Comparison of ENCODE assay signal across 23 mouse cellular contexts in the genomic region with DNA sequence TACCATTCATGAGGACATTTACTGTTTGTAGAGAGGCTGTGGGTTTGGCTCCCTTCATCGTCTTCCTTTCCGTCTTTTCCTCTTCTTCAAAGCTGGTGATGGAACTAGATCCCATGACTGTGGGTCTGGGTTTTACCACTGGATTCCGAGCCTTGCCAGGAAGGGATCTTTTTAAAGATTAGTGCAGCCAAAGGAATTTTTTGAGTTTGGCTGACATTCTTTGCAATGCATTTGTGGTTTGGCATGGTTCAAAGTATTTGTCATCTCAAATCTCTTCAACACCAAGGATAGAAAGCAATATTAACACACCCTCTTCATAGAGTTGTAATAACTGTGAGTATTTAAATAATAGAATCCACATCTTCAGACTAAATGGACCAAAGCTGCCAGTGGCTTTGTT. TPM values are rescaled to one million over a fixed set of nuclear protein-coding genes. Genes with fewer than 3 reads are reported as not detected.
A peak's percentile ranks its signal among the peaks of the same experiment; 100 is the strongest.
DNase-seq lines count a peak whose midpoint lies in the region; ATAC-seq and TF ChIP-seq lines count a peak whose summit lies in the region.
"Had no signal": no experiment of that assay in that cellular context is flagged by ENCODE, and none has a peak within 500 bp of the region (broad histone marks: within the 10 kb centered on the region; RNA-seq: fewer than 3 reads in every experiment).

No protein-coding gene starts in this region.

- peaks cover 4% of the 10 kb centered on the region for H3K79me3 ChIP-seq in C2C12 (ENCODE audit: low read depth)

- WGBS in lung, embryonic 14.5 days, result 58% methylated on average over 3 of the region's 3 CpGs

- TF ChIP-seq CTCF in lung, embryonic 14.5 days (IDR thresholded peaks at IDR 0.05; ENCODE audit: low read depth), result no peak
- TF ChIP-seq CTCF in C2C12 (IDR thresholded peaks at IDR 0.05; ENCODE audit: control insufficient read depth, insufficient read depth, insufficient read length) (no peak), Patski (IDR thresholded peaks at IDR 0.05) (no peak)

- DNase-seq in lung, embryonic 14.5 days, result peak; percentile 51
- no peak for DNase-seq in lung, postnatal 4 days
- no peak for DNase-seq in Patski (ENCODE audit: low read depth, low spot score)
- DNase-seq in lung, postnatal 36 days, result peak; percentile 25
- no peak for DNase-seq in gastrocnemius, postnatal 4 days (ENCODE audit: low spot score in 2 of 2)
- DNase-seq in layer of hippocampus, adult 11-12 months (ENCODE audit: low spot score), result no peak
- DNase-seq: adrenal gland, postnatal 10 days; cerebellum, adult 11-12 months; cerebellum, adult 9-11 months; cerebellum, postnatal 36 days; gastrocnemius, postnatal 36 days; heart, adult 2 months; heart, postnatal 14 days had no signal

- H3K9me3 ChIP-seq in lung, embryonic 14.5 days (ENCODE audit: low read depth, low read length), result no peaks in the 10 kb centered on the region
- H3K9me3 ChIP-seq: forebrain, embryonic 10.5 days; heart, embryonic 15.5 days; hindbrain, embryonic 13.5 days had no signal

- H3K9ac ChIP-seq in lung, embryonic 14.5 days, result no peak overlapping the region
- H3K9ac ChIP-seq: heart, embryonic 15.5 days; hindbrain, embryonic 13.5 days had no signal

- no peaks in the 10 kb centered on the region for H3K36me3 ChIP-seq in lung, embryonic 14.5 days (ENCODE audit: insufficient read depth)
- no peaks in the 10 kb centered on the region for H3K36me3 ChIP-seq in C2C12 (ENCODE audit: control insufficient read depth, insufficient read depth)
- H3K36me3 ChIP-seq: forebrain, embryonic 10.5 days; heart, embryonic 15.5 days; hindbrain, embryonic 13.5 days had no signal

- no peak overlapping the region for H3K4me2 ChIP-seq in lung, embryonic 14.5 days
- H3K4me2 ChIP-seq: heart, embryonic 11.5 days; heart, embryonic 15.5 days; hindbrain, embryonic 13.5 days had no signal

- H3K27me3 ChIP-seq in lung, embryonic 14.5 days (ENCODE audit: insufficient read depth, low read length), result no peaks in the 10 kb centered on the region
- no peaks in the 10 kb centered on the region for H3K27me3 ChIP-seq in C2C12 (ENCODE audit: control insufficient read depth, insufficient read depth, insufficient read length)
- no peaks in the 10 kb centered on the region for H3K27me3 ChIP-seq in Patski
- H3K27me3 ChIP-seq: CH12.LX; heart, embryonic 15.5 days; hindbrain, embryonic 13.5 days had no signal

- ATAC-seq in lung, embryonic 14.5 days (ENCODE audit: insufficient read depth), result no peak
- ATAC-seq in Patski, result peak; percentile 26
- no peak for ATAC-seq in erythroblast, adult 5-6 weeks (replicated peaks; ENCODE audit: low FRiP score, poor library complexity, severe bottlenecking)
- ATAC-seq: forebrain, embryonic 14.5 days; hindbrain, postnatal 0 days had no signal

- no peak overlapping the region for H3ac ChIP-seq in C2C12 (ENCODE audit: control insufficient read depth, insufficient read length, low read depth)

- no peak overlapping the region for H3K4me3 ChIP-seq in lung, embryonic 14.5 days (ENCODE audit: low read depth, low read length)
- H3K4me3 ChIP-seq in C2C12 (ENCODE audit: insufficient read depth, poor library complexity, severe bottlenecking), result no peak overlapping the region
- H3K4me3 ChIP-seq: forebrain, embryonic 10.5 days; heart, adult 2 months; heart, embryonic 15.5 days; hindbrain, embryonic 13.5 days had no signal

- CTCF ChIA-PET in Patski (lab: Charles Lee), result interaction anchor here (1.0 to 1.5 kb wide), 2 partner anchors 56 to 58 kb away, joined by 3 to 4 read pairs; no protein-coding TSS in a partner anchor

- H3K79me2 ChIP-seq in C2C12 (ENCODE audit: control insufficient read depth, insufficient read depth), result peaks cover 42% of the 10 kb centered on the region

- no peak overlapping the region for H3K27ac ChIP-seq in lung, embryonic 14.5 days (ENCODE audit: low read depth)
- H3K27ac ChIP-seq: forebrain, embryonic 10.5 days; heart, adult 2 months; heart, embryonic 15.5 days; hindbrain, embryonic 13.5 days; hindbrain, postnatal 0 days had no signal

- POLR2A ChIA-PET in Patski (lab: Charles Lee), result no interaction called here

- peaks cover 24% of the 10 kb centered on the region for H3K4me1 ChIP-seq in lung, embryonic 14.5 days (ENCODE audit: insufficient read depth)

- in situ Hi-C loops in Patski (cut with MboI; ENCODE audit: low pct_unique_long_range_greater_than_20kb), result loop anchor here (5.0 kb wide), 1 partner anchor 51 kb away; no protein-coding TSS in a partner anchor

TF ChIP-seq in C2C12, 6 proteins besides CTCF, POLR2A, EP300 and RAD21:
- TF ChIP-seq MAX (IDR thresholded peaks at IDR 0.05), result peak; percentile 30
- no peak for TF ChIP-seq MYOG (IDR thresholded peaks at IDR 0.05; ENCODE audit: control insufficient read depth, extremely low read depth, insufficient read length)

RNA-seq across cellular contexts. Expression of a gene that starts 59.8 kb away (rescaled TPM):
- 37.0 and 43.2 TPM in 2 replicates for polyA plus RNA-seq in lung, embryonic 14.5 days (2014; fragmentation: Nextera tagmentation; extraction: Ambion mirVana)
- polyA plus RNA-seq in C2C12 (2012; fragmentation: generic; extraction: Trizol), result 16.6 TPM
- 40.1 TPM for polyA plus RNA-seq in Patski (2021)
- 10 to 100 TPM; 44.9 to 51.5 TPM for total RNA-seq in gastrocnemius, postnatal 4 days (2021)
- not detected in 2 replicates for total RNA-seq in erythroblast, adult 5-6 weeks (2015; ENCODE audit: low replicate concordance)
- total RNA-seq in erythroblast, adult 5-6 weeks (2017; ENCODE audit: low replicate concordance), result not detected in 2 replicates
- total RNA-seq: hematopoietic stem cell, adult 5-6 weeks had no signal

Comparison
In these comparisons a context has a peak if more than half of its experiments do, and no peak if none do; other contexts are left out.
1. DNase-seq: peak in lung, embryonic 14.5 days (single experiment) and lung, postnatal 36 days (single experiment); none in lung, postnatal 4 days (0 of 2), Patski (single experiment), gastrocnemius, postnatal 4 days (0 of 2) and layer of hippocampus, adult 11-12 months (single experiment).